Mouse (Mus musculus) embryonic facial prominence, embryonic 10.5 days (tissue): ENCODE data around the gene Cdc42bpa. TPM values are rescaled to one million over a fixed set of nuclear protein-coding genes. Genes with fewer than 3 reads are reported as not detected.

Experiments
- DNase-seq: peaks from one replicate; pipeline ENCODE4 v3.0.0-alpha.2; 2017; ENCODE audit warnings: low spot score
- H3K27ac ChIP-seq: fragments of 300-500 bp; sonication (generic); replicated peaks from 2 replicates; pipeline ENCODE4 v1.5.1; 2016; ENCODE audit warnings: mild to moderate bottlenecking
- H3K27me3 ChIP-seq: fragments of 300-500 bp; sonication (generic); replicated peaks from 2 replicates; pipeline ENCODE4 v1.6.1; 2016; ENCODE audit warnings: low read depth, mild to moderate bottlenecking; ENCODE audit not compliant: poor library complexity, severe bottlenecking
- H3K36me3 ChIP-seq: fragments of 300-500 bp; sonication (generic); replicated peaks from 2 replicates; pipeline ENCODE4 v1.6.1; 2016; ENCODE audit warnings: mild to moderate bottlenecking, moderate library complexity
- H3K4me1 ChIP-seq: fragments of 300-500 bp; sonication (generic); 2 replicates; pipeline ENCODE4 v1.6.1; 2016
- H3K4me3 ChIP-seq: fragments of 300-500 bp; sonication (generic); 2 replicates; pipeline ENCODE4 v1.5.1; 2016; ENCODE audit warnings: mild to moderate bottlenecking, moderate library complexity
- H3K9me3 ChIP-seq: fragments of 300-500 bp; sonication (generic); 2 replicates; pipeline ENCODE4 v1.6.1; 2016; ENCODE audit warnings: mild to moderate bottlenecking
- WGBS: fragments of 180-500 bp; shearing (Covaris S2); methylation state at CpG from one replicate; pipeline ENCODE4 v1.1.7; 2016; 5-methylcytosine and 5-hydroxymethylcytosine counted together
- polyA plus RNA-seq: library from polyadenylated mRNA; unstranded; fragments of >200 nt; fragmentation: Nextera tagmentation; extraction: Ambion mirVana; gene quantifications from 2 replicates; pipeline ENCODE4 v1.2.1, GENCODE M21; 2016

Gene Cdc42bpa
- polyA plus RNA-seq, 1 experiment from 2014 or later, result 12.9 TPM

DNA sequence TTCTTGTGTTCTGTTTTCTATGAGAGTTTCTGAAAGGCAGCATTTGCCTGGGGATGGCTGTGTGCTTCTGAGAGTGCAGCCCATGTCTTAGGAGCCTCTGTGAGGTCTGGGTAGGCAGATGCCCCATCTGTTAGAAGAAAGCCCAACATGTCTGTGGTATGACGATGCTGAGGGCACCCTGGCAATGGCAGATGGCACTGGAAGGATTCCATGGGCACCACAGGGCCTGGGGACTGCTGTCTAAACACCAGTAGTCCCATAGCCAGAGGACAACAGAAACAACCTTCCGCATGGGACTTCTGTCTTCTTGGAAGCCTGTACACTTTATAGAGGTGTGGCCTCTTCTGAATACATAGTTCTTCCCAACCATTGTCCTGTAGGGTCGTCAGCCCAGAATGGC lies 200.9 kb downstream of the Cdc42bpa start:
- no peaks in the 10 kb centered on the region for H3K27me3 ChIP-seq
- WGBS, result 84% methylated on average over 3 of the region's 3 CpGs
- peaks cover 5% of the 10 kb centered on the region for H3K4me1 ChIP-seq
- H3K36me3 ChIP-seq, result peaks cover 32% of the 10 kb centered on the region
- H3K9me3 ChIP-seq, result no peaks in the 10 kb centered on the region
- DNase-seq, result no peak
- H3K4me3 ChIP-seq, result no peak overlapping the region
- no peak overlapping the region for H3K27ac ChIP-seq

DNA sequence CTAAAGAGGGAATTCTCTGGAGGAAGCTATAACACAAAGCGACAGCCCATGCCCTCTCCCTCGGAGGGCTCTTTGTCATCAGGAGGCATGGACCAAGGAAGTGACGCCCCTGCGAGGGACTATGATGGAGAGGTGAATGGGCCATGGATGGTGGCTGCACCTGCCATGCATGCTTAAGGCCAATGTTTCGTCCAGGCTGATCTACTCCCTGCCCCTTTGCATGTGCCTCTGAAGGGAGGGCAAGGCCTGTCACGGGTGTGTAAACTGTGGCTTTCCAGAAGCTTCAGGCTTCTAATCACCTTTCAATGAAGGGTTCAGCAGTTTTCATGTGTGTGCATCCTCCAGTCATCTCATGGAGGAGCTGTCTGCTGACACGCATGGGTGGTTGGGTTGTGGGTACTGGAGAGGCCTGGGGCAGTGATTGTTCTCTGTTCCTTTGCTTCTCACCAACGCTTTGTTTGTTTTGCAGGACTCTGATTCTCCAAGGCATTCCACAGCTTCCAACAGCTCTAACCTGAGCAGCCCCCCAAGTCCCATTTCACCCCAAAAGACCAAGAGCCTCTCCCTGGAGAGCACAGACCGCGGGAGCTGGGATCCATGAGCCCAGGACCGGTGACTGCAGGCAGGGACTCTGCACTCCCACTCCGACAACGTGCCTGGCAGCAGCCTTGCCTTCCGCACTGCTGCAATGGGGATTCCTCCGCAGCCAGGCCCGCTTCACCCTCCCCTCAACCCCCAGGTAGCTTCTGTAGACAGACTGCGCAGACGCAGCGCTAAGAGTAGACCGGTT lies 201.5 kb downstream of the Cdc42bpa start:
- H3K27ac ChIP-seq, result no peak overlapping the region
- no peaks in the 10 kb centered on the region for H3K27me3 ChIP-seq
- peaks cover 5% of the 10 kb centered on the region for H3K4me1 ChIP-seq
- peaks cover 32% of the 10 kb centered on the region for H3K36me3 ChIP-seq
- H3K4me3 ChIP-seq, result no peak overlapping the region
- no peak for DNase-seq
- H3K9me3 ChIP-seq, result no peaks in the 10 kb centered on the region
- 88% methylated on average over 20 of the region's 20 CpGs for WGBS

DNA sequence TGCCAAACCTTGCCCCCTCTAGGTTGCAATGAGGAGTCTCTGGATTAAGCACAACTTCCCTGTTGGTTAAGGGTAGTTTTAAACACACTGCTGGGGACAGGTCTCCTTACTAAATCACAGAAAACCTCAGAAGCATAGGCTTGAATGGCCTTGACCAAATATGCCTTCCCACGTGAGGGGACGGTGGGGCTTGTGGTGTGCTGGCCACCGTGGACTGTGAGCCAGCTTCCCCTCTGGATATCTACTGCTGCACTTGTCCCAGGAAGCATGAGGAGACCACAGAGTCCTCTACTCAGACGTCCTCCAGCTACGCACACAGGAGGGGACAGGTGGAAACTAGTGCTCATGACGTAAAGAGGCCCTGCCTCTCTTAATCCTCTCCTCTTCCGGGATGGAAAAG lies 202.7 kb downstream of the Cdc42bpa start:
- DNase-seq, result no peak

DNA sequence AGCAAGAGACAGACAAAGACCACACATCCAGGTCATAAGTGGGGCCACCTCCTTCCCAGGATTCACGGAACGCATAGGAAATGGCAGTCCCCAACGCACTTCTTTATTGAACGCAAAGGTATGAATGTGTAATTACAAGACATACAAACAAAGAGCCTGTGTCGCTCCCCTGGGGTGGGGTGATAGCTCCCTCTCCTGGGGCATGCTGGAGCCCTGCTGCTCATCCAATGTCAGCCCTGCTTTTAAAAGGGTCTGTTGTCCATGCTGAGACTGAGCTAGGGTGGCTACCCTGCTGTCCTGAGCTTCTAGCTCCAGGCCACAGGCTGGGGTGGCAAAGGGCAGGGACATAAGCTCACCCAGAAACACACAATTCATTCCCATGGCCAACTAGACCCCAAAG lies 206.3 kb downstream of the Cdc42bpa start:
- no peak overlapping the region for H3K27ac ChIP-seq

More for the DNA sequence above, 202.7 kb downstream of the Cdc42bpa start:
- Histone ChIP-seq H3K4me1 (peaks cover 5% of the 10 kb centered on the region), H3K27ac (no peak overlapping the region), H3K36me3 (peaks cover 32% of the 10 kb centered on the region), H3K9me3 (no peaks in the 10 kb centered on the region), H3K4me3 (no peak overlapping the region), H3K27me3 (no peaks in the 10 kb centered on the region)
- WGBS, result 81% methylated on average over 7 of the region's 7 CpGs

DNA sequence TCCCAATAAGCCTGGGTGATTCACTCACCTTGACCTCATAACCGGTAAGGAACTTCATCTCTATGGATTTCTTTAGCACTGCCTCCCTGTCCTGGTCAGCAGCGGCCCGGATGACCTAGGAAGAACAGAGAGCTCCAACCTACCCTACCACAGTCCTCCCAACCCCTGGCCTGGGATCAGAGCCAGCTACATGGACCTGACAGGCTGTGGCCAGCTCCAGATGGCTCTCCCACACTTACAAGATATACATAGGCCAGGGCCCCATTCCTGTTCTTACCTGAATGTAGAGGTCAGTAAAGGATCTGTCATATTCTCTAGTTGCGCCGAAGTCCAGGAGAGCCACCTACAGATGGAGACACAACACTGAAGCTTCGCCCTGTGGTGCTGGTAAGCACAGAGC lies 208.0 kb downstream of the Cdc42bpa start:
- H3K27ac ChIP-seq, result no peak overlapping the region
- peaks cover 1% of the 10 kb centered on the region; the same call in 1 of the 2 replicates for H3K36me3 ChIP-seq
- no peak overlapping the region for H3K4me3 ChIP-seq
- H3K4me1 ChIP-seq, result peaks cover under 1% of the 10 kb centered on the region
- H3K9me3 ChIP-seq, result no peaks in the 10 kb centered on the region
- H3K27me3 ChIP-seq, result no peaks in the 10 kb centered on the region
- 95% methylated on average over 6 of the region's 6 CpGs for WGBS
- no peak for DNase-seq

More for the DNA sequence above, 206.3 kb downstream of the Cdc42bpa start:
- H3K36me3 ChIP-seq, result peaks cover 18% of the 10 kb centered on the region
- no peak overlapping the region for H3K4me3 ChIP-seq
- H3K9me3 ChIP-seq, result no peaks in the 10 kb centered on the region
- no peak for DNase-seq
- H3K27me3 ChIP-seq, result no peaks in the 10 kb centered on the region
- 88% methylated on average over 5 of the region's 5 CpGs for WGBS
- H3K4me1 ChIP-seq, result peaks cover 5% of the 10 kb centered on the region

DNA sequence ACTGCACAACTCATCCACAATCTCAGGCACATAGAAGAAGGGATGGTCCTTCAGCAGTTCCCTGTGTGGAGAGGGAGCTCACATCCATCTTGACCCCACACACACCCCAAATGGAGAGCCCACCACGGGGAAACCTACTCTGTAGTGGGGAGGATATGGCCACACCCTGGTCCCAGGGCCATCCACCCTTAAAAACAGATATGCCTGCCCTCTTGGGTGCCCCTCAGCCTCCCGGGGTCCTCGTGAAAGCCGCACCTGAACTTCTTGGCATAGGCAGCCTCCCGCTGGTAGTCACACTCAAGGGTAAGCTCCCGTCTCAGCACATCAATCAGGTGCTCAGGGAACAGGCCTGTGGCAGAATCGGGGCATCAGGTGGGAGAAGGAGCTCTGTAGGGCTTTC lies 208.9 kb downstream of the Cdc42bpa start:
- no peak for DNase-seq
- WGBS, result 90% methylated on average over 7 of the region's 7 CpGs

DNA sequence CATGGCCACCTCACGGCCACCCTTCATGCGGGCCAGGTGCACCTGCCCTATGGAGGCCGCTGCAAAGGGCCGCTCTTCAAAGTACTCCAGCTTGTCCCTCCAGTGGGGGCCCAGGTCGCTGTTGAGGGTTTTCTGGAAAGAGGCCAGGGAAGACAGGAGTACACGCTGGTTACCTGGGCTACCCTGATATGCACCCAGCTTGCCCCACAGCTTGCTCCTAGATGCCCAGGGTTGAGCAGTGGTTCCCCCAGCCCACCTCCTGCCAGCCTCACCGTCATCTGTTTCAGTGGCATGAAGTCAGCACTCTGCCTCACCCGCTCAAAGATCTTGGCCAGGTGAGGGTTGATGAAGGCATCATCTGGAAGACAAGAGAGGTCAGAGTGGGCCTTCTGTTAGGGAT lies 209.8 kb downstream of the Cdc42bpa start:
- Histone ChIP-seq H3K36me3 (no peaks in the 10 kb centered on the region; the same call in 1 of the 2 replicates), H3K4me1 (no peaks in the 10 kb centered on the region), H3K27me3 (no peaks in the 10 kb centered on the region), H3K4me3 (no peak overlapping the region), H3K9me3 (no peaks in the 10 kb centered on the region), H3K27ac (no peak overlapping the region)
- WGBS, result 94% methylated on average over 8 of the region's 8 CpGs
- DNase-seq, result no peak

More for the DNA sequence above, 208.9 kb downstream of the Cdc42bpa start:
- no peaks in the 10 kb centered on the region; the same call in 1 of the 2 replicates for H3K36me3 ChIP-seq
- no peak overlapping the region for H3K27ac ChIP-seq
- H3K4me3 ChIP-seq, result no peak overlapping the region
- no peaks in the 10 kb centered on the region for H3K9me3 ChIP-seq
- H3K4me1 ChIP-seq, result no peaks in the 10 kb centered on the region
- no peaks in the 10 kb centered on the region for H3K27me3 ChIP-seq

DNA sequence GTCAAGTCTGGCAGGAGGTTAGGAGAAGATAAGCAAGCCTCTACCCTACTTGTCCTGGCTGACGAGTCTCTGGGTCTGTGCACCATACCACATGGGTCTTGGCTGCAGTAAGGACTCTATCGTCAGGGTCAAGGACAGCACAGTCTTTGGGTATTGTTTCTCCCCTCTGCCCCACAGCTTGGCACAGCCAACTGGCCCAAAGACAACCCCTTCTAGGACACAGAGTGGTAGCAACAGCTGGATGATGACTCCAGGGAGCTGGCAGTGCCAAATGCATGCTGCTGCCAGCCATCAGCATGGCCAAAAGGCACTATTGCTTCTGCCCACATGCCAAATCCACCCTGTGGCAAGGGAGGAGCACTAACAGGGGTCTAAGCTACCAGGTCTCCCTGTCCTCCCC lies 211.6 kb downstream of the Cdc42bpa start:
- Histone ChIP-seq H3K27me3 (no peaks in the 10 kb centered on the region), H3K4me3 (no peak overlapping the region), H3K9me3 (no peaks in the 10 kb centered on the region), H3K4me1 (no peaks in the 10 kb centered on the region), H3K36me3 (no peaks in the 10 kb centered on the region), H3K27ac (no peak overlapping the region)
- 81% methylated on average over 2 of the region's 2 CpGs for WGBS
- DNase-seq, result no peak

DNA sequence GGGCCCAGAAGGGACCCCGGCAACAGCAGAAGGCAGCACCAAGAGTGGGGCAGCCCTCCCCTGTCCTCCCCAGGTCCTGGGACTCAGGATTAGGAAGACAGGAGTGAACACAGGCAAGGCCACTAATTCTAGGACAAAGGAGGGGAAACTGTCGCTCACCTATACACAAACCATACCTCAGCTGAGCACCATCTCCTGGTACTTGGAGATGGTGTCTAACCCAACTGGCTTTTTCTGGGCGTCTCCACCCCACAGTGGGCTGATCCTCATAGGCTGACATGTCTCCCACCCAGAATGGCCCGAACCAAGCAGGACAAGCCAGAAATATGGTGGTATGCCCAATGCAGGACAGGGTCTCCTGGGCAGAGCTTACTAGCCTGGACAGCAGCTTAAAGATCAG lies 212.3 kb downstream of the Cdc42bpa start:
- no peaks in the 10 kb centered on the region for H3K4me1 ChIP-seq
- WGBS, result 90% methylated on average over 4 of the region's 4 CpGs
- H3K36me3 ChIP-seq, result no peaks in the 10 kb centered on the region
- DNase-seq, result no peak
- H3K9me3 ChIP-seq, result no peaks in the 10 kb centered on the region
- no peak overlapping the region for H3K4me3 ChIP-seq
- H3K27ac ChIP-seq, result no peak overlapping the region
- H3K27me3 ChIP-seq, result no peaks in the 10 kb centered on the region

DNA sequence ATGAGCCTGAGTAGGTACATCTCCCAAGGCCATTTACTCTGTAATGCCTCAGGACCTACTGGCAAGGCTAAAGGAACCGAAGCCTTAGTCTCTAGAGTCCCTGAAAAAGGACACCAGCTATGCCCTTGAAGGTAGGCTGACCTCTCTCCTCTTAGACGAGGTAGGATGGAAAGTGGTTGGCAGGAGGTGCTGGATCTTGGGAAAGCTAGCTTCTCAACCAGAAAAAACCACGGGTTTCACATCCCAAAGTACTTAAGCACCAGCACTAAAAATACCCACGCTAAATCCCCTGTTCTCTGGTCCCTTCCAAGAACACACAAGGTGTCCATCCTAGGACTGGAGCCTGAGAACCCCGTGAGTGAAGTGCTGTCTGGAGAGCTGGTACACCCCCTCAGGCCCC lies 212.7 kb downstream of the Cdc42bpa start:
- Histone ChIP-seq H3K9me3 (no peaks in the 10 kb centered on the region), H3K4me3 (no peak overlapping the region), H3K27me3 (no peaks in the 10 kb centered on the region), H3K27ac (no peak overlapping the region), H3K4me1 (no peaks in the 10 kb centered on the region), H3K36me3 (no peaks in the 10 kb centered on the region)
- DNase-seq, result no peak
- WGBS, result 79% methylated on average over 5 of the region's 5 CpGs

DNA sequence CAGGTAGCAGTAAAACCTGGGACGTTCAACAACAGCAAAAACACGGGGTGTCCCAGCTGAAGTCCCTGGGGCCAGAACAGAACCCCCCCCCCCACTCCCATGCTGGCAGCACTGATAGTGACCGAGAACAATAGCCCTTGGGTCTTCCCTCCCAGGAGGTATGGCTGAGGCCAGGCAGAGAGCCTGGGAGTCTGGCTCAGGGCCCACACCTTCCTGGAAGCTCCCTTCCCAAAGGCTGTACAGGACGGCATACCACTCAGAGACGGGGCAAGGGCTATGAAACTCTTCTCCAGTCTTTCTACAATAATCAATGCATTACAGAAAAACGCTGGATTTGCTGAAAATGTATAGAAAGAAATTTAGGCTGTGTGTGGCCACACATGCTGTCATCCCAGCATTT lies 214.4 kb downstream of the Cdc42bpa start:
- H3K36me3 ChIP-seq, result no peaks in the 10 kb centered on the region
- H3K4me1 ChIP-seq, result no peaks in the 10 kb centered on the region
- no peak overlapping the region for H3K27ac ChIP-seq
- H3K4me3 ChIP-seq, result no peak overlapping the region
- no peaks in the 10 kb centered on the region for H3K27me3 ChIP-seq
- H3K9me3 ChIP-seq, result no peaks in the 10 kb centered on the region
- no peak for DNase-seq
- 65% methylated on average over 6 of the region's 6 CpGs for WGBS

DNA sequence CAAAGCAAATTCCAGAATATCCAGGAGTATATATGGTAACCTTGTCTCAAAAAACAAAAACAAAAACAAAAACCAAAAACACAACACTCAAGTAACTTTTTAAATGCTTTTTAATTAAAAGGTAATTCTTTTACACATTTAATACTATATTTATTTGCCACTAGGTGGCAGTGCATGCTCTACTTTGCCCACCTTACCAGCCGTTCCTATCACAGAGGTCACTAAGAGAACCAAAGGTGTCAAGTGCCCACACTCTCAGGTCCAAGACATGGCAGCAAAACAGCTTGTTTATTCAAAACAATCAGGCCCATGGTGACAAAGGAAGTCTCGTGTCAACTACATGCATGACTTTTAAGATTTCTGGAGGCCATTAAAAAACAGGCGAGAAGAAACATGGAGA lies 214.9 kb downstream of the Cdc42bpa start:
- WGBS, result 37% methylated on average over 3 of the region's 3 CpGs
- peak; percentile 22 for DNase-seq
- Histone ChIP-seq H3K27ac (no peak overlapping the region), H3K4me3 (no peak overlapping the region), H3K9me3 (no peaks in the 10 kb centered on the region), H3K27me3 (no peaks in the 10 kb centered on the region), H3K36me3 (no peaks in the 10 kb centered on the region), H3K4me1 (no peaks in the 10 kb centered on the region)

DNA sequence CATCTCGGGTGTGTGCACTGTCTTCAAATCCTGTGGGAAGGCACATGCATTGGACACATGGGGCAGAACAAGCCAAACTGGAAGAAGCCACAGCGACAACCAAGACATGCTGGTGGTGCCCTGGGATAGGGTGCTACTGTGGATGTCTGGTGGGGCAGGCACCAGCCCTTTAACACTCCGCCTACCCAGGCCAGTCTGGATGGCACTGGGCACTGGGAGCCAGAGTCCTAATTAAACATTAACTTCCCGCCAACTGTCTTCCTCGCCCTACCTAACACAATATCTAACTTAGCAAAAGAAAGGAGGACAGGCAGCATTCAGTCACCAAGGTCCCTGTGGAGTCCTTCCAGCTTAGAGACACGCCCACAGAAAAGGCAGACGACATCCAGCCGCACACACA lies 215.4 kb downstream of the Cdc42bpa start:
- H3K27ac ChIP-seq, result no peak overlapping the region
- H3K36me3 ChIP-seq, result no peaks in the 10 kb centered on the region
- no peak overlapping the region for H3K4me3 ChIP-seq
- no peaks in the 10 kb centered on the region for H3K4me1 ChIP-seq
- H3K9me3 ChIP-seq, result no peaks in the 10 kb centered on the region
- H3K27me3 ChIP-seq, result no peaks in the 10 kb centered on the region
- WGBS, result 67% methylated on average over 8 of the region's 8 CpGs
- DNase-seq, result no peak
